Mouse (Mus musculus): ENCODE data around the gene Ctnnb1.

- no peak for TF ChIP-seq EP300 (IDR thresholded peaks at IDR 0.05)
- TF ChIP-seq CTCF (IDR thresholded peaks at IDR 0.05) = no peak
Measured at GRCm38 (mm10) chr9:120887631-120888030, 41.4 kb upstream of the Ctnnb1 start.
